Comparison of ENCODE assay signal across 27 mouse cellular contexts in the genomic region with DNA sequence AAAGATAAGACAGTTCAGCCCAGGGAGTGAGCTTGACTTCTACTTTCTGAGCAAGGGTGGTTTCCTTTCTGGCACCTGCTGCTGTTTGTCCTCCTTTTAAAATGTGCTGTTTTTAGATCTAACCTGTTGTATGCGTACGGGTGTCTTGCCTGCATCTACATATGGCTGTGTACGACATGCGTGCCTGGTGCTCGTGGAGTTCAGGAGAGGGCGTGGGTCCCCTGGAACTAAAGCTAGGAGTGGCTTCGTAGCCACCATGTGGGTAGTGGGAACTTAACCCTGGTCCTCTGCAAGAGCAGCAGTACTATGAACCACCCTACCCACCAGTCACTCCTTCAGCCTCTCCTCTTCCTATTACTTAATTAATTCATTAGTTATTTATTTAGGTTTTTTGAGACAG. TPM values are rescaled to one million over a fixed set of nuclear protein-coding genes. Genes with fewer than 3 reads are reported as not detected.
DNase-seq lines count a peak whose midpoint lies in the region; ATAC-seq lines count a peak whose summit lies in the region.
"Had no signal": no experiment of that assay in that cellular context is flagged by ENCODE, and none has a peak within 500 bp of the region (broad histone marks: within the 10 kb centered on the region; RNA-seq: fewer than 3 reads in every experiment).

No protein-coding gene starts in this region.

- H3K9me3 ChIP-seq in intestine, embryonic 16.5 days (ENCODE audit: control insufficient read depth, low read length) = no peaks in the 10 kb centered on the region
- H3K9me3 ChIP-seq in stomach, embryonic 16.5 days (replicated peaks; ENCODE audit: control insufficient read depth, low read length) = no peaks in the 10 kb centered on the region
- H3K9me3 ChIP-seq in forebrain, embryonic 13.5 days (replicated peaks) = no peaks in the 10 kb centered on the region
- H3K9me3 ChIP-seq in midbrain, embryonic 10.5 days (replicated peaks) = no peaks in the 10 kb centered on the region
- H3K9me3 ChIP-seq: embryonic facial prominence, embryonic 10.5 days; embryonic facial prominence, embryonic 13.5 days; heart, embryonic 10.5 days; heart, embryonic 13.5 days had no signal

- H3K4me3 ChIP-seq in intestine, embryonic 16.5 days (ENCODE audit: low read length) = no peak overlapping the region
- H3K4me3 ChIP-seq in stomach, embryonic 16.5 days (replicated peaks; ENCODE audit: low read length) = no peak overlapping the region
- no peak overlapping the region for H3K4me3 ChIP-seq in forebrain, embryonic 13.5 days
- H3K4me3 ChIP-seq in midbrain, embryonic 10.5 days = no peak overlapping the region
- H3K4me3 ChIP-seq: embryonic facial prominence, embryonic 10.5 days; embryonic facial prominence, embryonic 13.5 days; erythroblast, embryonic 14.5 days; gastrocnemius, adult 2 months; heart, embryonic 10.5 days; heart, embryonic 13.5 days had no signal

- 66% methylated on average over 7 of the region's 7 CpGs for WGBS in intestine, embryonic 16.5 days
- WGBS in stomach, embryonic 16.5 days = 68% methylated on average over 7 of the region's 7 CpGs
- 93% methylated on average over 7 of the region's 7 CpGs for WGBS in forebrain, embryonic 13.5 days
- WGBS in midbrain, embryonic 10.5 days = 94% methylated on average over 7 of the region's 7 CpGs

- DNase-seq in A20 (ENCODE audit: low read depth, low spot score) (peak; percentile 9), ZHBTc4 (ENCODE audit: low read depth, low spot score) (peak; percentile 28)
- DNase-seq in embryo, embryonic 9.5 days (ENCODE audit: extremely low spot score) = no peak
- DNase-seq in midbrain, embryonic 10.5 days (ENCODE audit: low spot score) = no peak
- DNase-seq: adrenal gland, postnatal 10 days; adrenal gland, postnatal 36 days; cerebellum, adult 2 months; cerebellum, adult 9-11 months; cerebellum, postnatal 25 days; forebrain, postnatal 0 days; gastrocnemius, adult 2 months; gastrocnemius, postnatal 14 days; heart, adult 18-20 months; heart, postnatal 14 days; heart, postnatal 4 days had no signal

- H3K27ac ChIP-seq in intestine, embryonic 16.5 days (ENCODE audit: low read length) = peak overlapping the region; percentile 43
- peak overlapping the region; percentile 71 for H3K27ac ChIP-seq in stomach, embryonic 16.5 days (ENCODE audit: low read length)
- no peak overlapping the region for H3K27ac ChIP-seq in forebrain, embryonic 13.5 days
- no peak overlapping the region for H3K27ac ChIP-seq in midbrain, embryonic 10.5 days (replicated peaks)
- H3K27ac ChIP-seq: embryonic facial prominence, embryonic 10.5 days; embryonic facial prominence, embryonic 13.5 days; gastrocnemius, adult 2 months; heart, embryonic 10.5 days; heart, embryonic 13.5 days; hindbrain, embryonic 14.5 days; hindbrain, postnatal 0 days had no signal

- no peaks in the 10 kb centered on the region for H3K36me3 ChIP-seq in intestine, embryonic 16.5 days (ENCODE audit: control insufficient read depth, insufficient read depth, low read length)
- no peaks in the 10 kb centered on the region for H3K36me3 ChIP-seq in stomach, embryonic 16.5 days (ENCODE audit: control insufficient read depth, insufficient read depth, low read length)
- H3K36me3 ChIP-seq in forebrain, embryonic 13.5 days (ENCODE audit: poor library complexity, severe bottlenecking) = no peaks in the 10 kb centered on the region
- H3K36me3 ChIP-seq in midbrain, embryonic 10.5 days = no peaks in the 10 kb centered on the region
- H3K36me3 ChIP-seq: embryonic facial prominence, embryonic 10.5 days; embryonic facial prominence, embryonic 13.5 days; heart, embryonic 10.5 days; heart, embryonic 13.5 days had no signal

- ATAC-seq in intestine, embryonic 16.5 days = no peak
- no peak; the same call in 1 of the 2 replicates for ATAC-seq in stomach, embryonic 16.5 days (ENCODE audit: insufficient read depth, low FRiP score)
- ATAC-seq in forebrain, embryonic 13.5 days = no peak
- ATAC-seq: forebrain, embryonic 14.5 days; forebrain, postnatal 0 days; hindbrain, postnatal 0 days; inflammation-experienced regulatory T-cells, adult 6 months had no signal

- H3K4me2 ChIP-seq in intestine, embryonic 16.5 days (ENCODE audit: low read depth, low read length) = no peak overlapping the region
- H3K4me2 ChIP-seq in stomach, embryonic 16.5 days (ENCODE audit: low read depth, low read length) = 0 out of 2 replicates have a peak overlapping the region, but pooled peaks have one; percentile 1
- no peak overlapping the region for H3K4me2 ChIP-seq in forebrain, embryonic 13.5 days
- H3K4me2 ChIP-seq: embryonic facial prominence, embryonic 13.5 days; heart, embryonic 13.5 days; hindbrain, embryonic 14.5 days had no signal

- H3K9ac ChIP-seq in intestine, embryonic 16.5 days (ENCODE audit: low read depth, low read length) = peak overlapping the region; percentile 20; the same call in 1 of the 2 replicates
- H3K9ac ChIP-seq in stomach, embryonic 16.5 days (ENCODE audit: low read length) = no peak overlapping the region
- H3K9ac ChIP-seq in forebrain, embryonic 13.5 days = no peak overlapping the region
- H3K9ac ChIP-seq: embryonic facial prominence, embryonic 13.5 days; forebrain, postnatal 0 days; heart, embryonic 13.5 days; hindbrain, embryonic 14.5 days had no signal

- H3K4me1 ChIP-seq in intestine, embryonic 16.5 days (ENCODE audit: control insufficient read depth, insufficient read depth, low read length) = 0 out of 2 replicates have a peak, but pooled peaks cover 14% of the 10 kb centered on the region
- H3K4me1 ChIP-seq in stomach, embryonic 16.5 days (ENCODE audit: control insufficient read depth, insufficient read depth, low read length) = peaks cover 9% of the 10 kb centered on the region
- peaks cover 5% of the 10 kb centered on the region for H3K4me1 ChIP-seq in forebrain, embryonic 13.5 days
- peaks cover 6% of the 10 kb centered on the region for H3K4me1 ChIP-seq in midbrain, embryonic 10.5 days

- no peaks in the 10 kb centered on the region; the same call in 1 of the 2 replicates for H3K27me3 ChIP-seq in intestine, embryonic 16.5 days (replicated peaks; ENCODE audit: control insufficient read depth, insufficient read depth, low read length)
- H3K27me3 ChIP-seq in stomach, embryonic 16.5 days (ENCODE audit: control insufficient read depth, insufficient read depth, low read length) = 0 out of 2 replicates have a peak, but pooled peaks cover 4% of the 10 kb centered on the region
- H3K27me3 ChIP-seq in forebrain, embryonic 13.5 days = peaks cover 31% of the 10 kb centered on the region
- H3K27me3 ChIP-seq in midbrain, embryonic 10.5 days (ENCODE audit: low read depth, poor library complexity, severe bottlenecking) = peaks cover 47% of the 10 kb centered on the region

RNA-seq across cellular contexts. Expression of gene Ihh, which starts 8.6 kb away (rescaled TPM):
- polyA plus RNA-seq in intestine, embryonic 16.5 days (2015; fragmentation: Nextera tagmentation; extraction: Ambion mirVana) = 25.3 and 27.9 TPM in 2 replicates
- 19.0 and 22.0 TPM in 2 replicates for polyA plus RNA-seq in stomach, embryonic 16.5 days (2015; fragmentation: Nextera tagmentation; extraction: Ambion mirVana)
- 0.20 and 0.21 TPM in 2 replicates for polyA plus RNA-seq in forebrain, embryonic 13.5 days (2015; fragmentation: Nextera tagmentation; extraction: Ambion mirVana)
- polyA plus RNA-seq in midbrain, embryonic 10.5 days (2016; fragmentation: Nextera tagmentation; extraction: Ambion mirVana) = 0.12 and 0.17 TPM in 2 replicates
- polyA plus RNA-seq: embryonic facial prominence, embryonic 10.5 days; inflammation-experienced regulatory T-cells, adult 6 months had no signal

RNA-seq across cellular contexts. Expression of gene Cfap65, which starts 24.7 kb away (rescaled TPM):
- polyA plus RNA-seq in intestine, embryonic 16.5 days (2015; fragmentation: Nextera tagmentation; extraction: Ambion mirVana) = 0.07 and 0.16 TPM in 2 replicates
- polyA plus RNA-seq in stomach, embryonic 16.5 days (2015; fragmentation: Nextera tagmentation; extraction: Ambion mirVana) = 0.05 and 0.07 TPM in 2 replicates
- polyA plus RNA-seq in forebrain, embryonic 13.5 days (2015; fragmentation: Nextera tagmentation; extraction: Ambion mirVana) = 0.56 and 0.57 TPM in 2 replicates
- 0.04 and 0.07 TPM in 2 replicates for polyA plus RNA-seq in midbrain, embryonic 10.5 days (2016; fragmentation: Nextera tagmentation; extraction: Ambion mirVana)
- polyA plus RNA-seq: embryonic facial prominence, embryonic 10.5 days; embryonic facial prominence, embryonic 13.5 days; erythroblast, embryonic 14.5 days; heart, embryonic 10.5 days; heart, embryonic 13.5 days; inflammation-experienced regulatory T-cells, adult 6 months had no signal

Comparison
In these comparisons a context has a peak if more than half of its experiments do, and no peak if none do; other contexts are left out.
1. DNase-seq: peak in A20 (single experiment) and ZHBTc4 (single experiment); none in embryo, embryonic 9.5 days (single experiment) and midbrain, embryonic 10.5 days (single experiment).
2. H3K27ac ChIP-seq: peak in intestine, embryonic 16.5 days (single experiment) and stomach, embryonic 16.5 days (single experiment); none in forebrain, embryonic 13.5 days (single experiment) and midbrain, embryonic 10.5 days (single experiment).
3. RNA of gene Ihh, which starts 8.6 kb away (polyA plus RNA-seq): 25.3 to 27.9 TPM in intestine, embryonic 16.5 days and 19.0 to 22.0 TPM in stomach, embryonic 16.5 days; 0.20 to 0.21 TPM in forebrain, embryonic 13.5 days and 0.12 to 0.17 TPM in midbrain, embryonic 10.5 days; every median in the first group is over 10 times any median in the second.